Mouse (Mus musculus) liver, embryonic 16.5 days (tissue): ENCODE measurements at regions not wholly inside any gene's neighbourhood (a gene's known extent, or its start where the extent isn't known, plus 50 kb on each side); places are given as distances from the start of the nearest gene placed in this dataset.

Experiments used
- ATAC-seq: fragments of 200-750 bp; cut with Nextera tagmentation; 2 replicates; pipeline ENCODE4 v1.8.0; 2017; ENCODE audit warnings: low read depth, mild to moderate bottlenecking, moderate number of reproducible peaks, moderate library complexity
- H3K27ac ChIP-seq: fragments of 300-500 bp; sonication (generic); 2 replicates; pipeline ENCODE4 v1.5.1; 2014; ENCODE audit warnings: mild to moderate bottlenecking, low read length
- H3K27me3 ChIP-seq: fragments of 300-500 bp; sonication (generic); 2 replicates; pipeline ENCODE4 v1.6.1; 2014; ENCODE audit warnings: low read depth, low read length, mixed read lengths; ENCODE audit not compliant: control insufficient read depth, insufficient read depth
- H3K36me3 ChIP-seq: fragments of 300-500 bp; sonication (generic); 2 replicates; pipeline ENCODE4 v1.6.1; 2014; ENCODE audit warnings: mild to moderate bottlenecking; ENCODE audit not compliant: control insufficient read depth, insufficient read depth
- H3K4me1 ChIP-seq: fragments of 300-500 bp; sonication (generic); 2 replicates; pipeline ENCODE4 v1.6.1; 2014; ENCODE audit warnings: low read depth, low read length, mixed read lengths; ENCODE audit not compliant: control insufficient read depth
- H3K4me2 ChIP-seq: fragments of 300-500 bp; sonication (generic); 2 replicates; pipeline ENCODE4 v1.6.1; 2014; ENCODE audit warnings: low read depth, low read length, mixed read lengths
- H3K4me3 ChIP-seq: fragments of 300-500 bp; sonication (generic); 2 replicates; pipeline ENCODE4 v1.5.1; 2014; ENCODE audit warnings: low read depth, mild to moderate bottlenecking, low read length
- H3K9ac ChIP-seq: fragments of 300-500 bp; sonication (generic); 2 replicates; pipeline ENCODE4 v1.6.1; 2014; ENCODE audit warnings: low read depth, low read length
- H3K9me3 ChIP-seq: fragments of 300-500 bp; sonication (generic); replicated peaks from 2 replicates; pipeline ENCODE4 v1.6.1; 2016; ENCODE audit warnings: low read length; ENCODE audit not compliant: control insufficient read depth
- WGBS: fragments of 180-500 bp; shearing (Covaris S2); extraction: QIAGEN DNeasy Blood & Tissue Kit; methylation state at CpG from one replicate; pipeline ENCODE4 v1.1.7; 2014; ENCODE audit not compliant: insufficient replicate concordance; 5-methylcytosine and 5-hydroxymethylcytosine counted together

DNA sequence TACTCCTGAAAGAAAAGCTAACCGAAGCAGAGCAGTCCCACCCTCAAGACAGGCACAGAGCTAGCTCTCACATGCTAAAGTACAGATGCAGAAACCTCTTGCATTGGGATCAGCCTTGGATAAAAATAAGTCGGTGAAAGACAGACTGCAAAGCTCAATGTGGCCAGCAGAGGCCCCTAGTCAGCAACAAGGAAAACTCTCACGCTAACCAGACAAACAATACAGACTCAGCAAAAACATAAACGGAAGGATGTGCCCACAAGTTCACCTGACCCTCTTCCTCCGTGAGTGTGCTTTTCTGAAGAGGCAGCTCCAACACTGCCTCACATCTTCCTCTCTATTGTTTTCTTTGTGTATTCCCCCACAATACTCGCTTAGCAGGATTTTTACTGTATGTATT is 77.8 kb downstream of the Rpia start:
- Histone ChIP-seq H3K4me3 (peak overlapping the region; percentile 36), H3K27ac (peak overlapping the region; percentile 70), H3K4me1 (peaks cover 11% of the 10 kb centered on the region), H3K9me3 (no peaks in the 10 kb centered on the region), H3K27me3 (no peaks in the 10 kb centered on the region), H3K9ac (peak overlapping the region; percentile 26; the same call in 1 of the 2 replicates), H3K4me2 (peak overlapping the region; percentile 56), H3K36me3 (no peaks in the 10 kb centered on the region)
- peak; percentile 74 for ATAC-seq
- 3% methylated on average over 6 of the region's 6 CpGs for WGBS

DNA sequence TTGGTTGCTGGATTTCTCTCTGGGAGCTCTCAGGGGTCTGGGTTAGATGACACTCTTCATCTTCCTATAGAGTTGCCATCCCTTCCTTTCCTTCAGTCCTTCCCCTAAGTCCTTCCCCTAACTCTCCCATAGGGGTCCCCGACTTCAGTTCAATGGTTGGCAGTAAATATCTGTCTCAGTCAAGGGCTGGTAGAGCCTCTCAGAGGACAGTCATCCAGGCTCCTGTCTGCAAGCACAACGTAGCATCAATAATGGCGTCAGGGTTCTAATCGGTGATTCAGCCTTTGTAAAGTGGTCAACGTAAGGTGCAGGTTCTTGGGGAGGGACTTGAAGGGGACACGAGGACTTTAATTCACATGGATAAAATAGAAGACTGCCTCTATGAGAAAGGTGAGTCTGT is 78.4 kb downstream of the Rpia start:
- Histone ChIP-seq H3K4me3 (no peak overlapping the region), H3K27me3 (no peaks in the 10 kb centered on the region), H3K36me3 (no peaks in the 10 kb centered on the region), H3K27ac (no peak overlapping the region), H3K4me2 (no peak overlapping the region), H3K9ac (no peak overlapping the region), H3K4me1 (peaks cover 14% of the 10 kb centered on the region), H3K9me3 (no peaks in the 10 kb centered on the region)
- 69% methylated on average over 6 of the region's 6 CpGs for WGBS
- ATAC-seq, result no peak

DNA sequence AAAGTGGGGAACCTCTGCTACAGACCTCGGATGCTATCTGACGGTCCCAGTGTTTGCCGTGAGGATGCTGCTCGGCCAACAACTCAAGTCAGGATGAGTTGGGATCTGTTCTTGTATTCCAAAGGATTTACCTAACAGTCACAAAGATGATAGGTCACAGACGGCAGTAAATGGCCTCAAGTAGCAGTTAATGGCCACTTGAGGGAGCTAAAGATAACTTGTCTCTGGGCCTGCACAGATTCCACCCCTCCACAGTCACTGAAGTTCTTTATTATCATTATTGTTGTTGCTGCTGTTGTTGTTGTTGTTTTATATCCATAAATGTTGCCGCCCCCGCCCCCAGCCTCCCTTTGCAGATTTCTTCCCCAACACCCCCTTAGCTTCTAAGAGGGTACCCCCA is 78.9 kb downstream of the Rpia start:
- H3K9me3 ChIP-seq, result no peaks in the 10 kb centered on the region
- no peak overlapping the region for H3K4me3 ChIP-seq
- peaks cover 14% of the 10 kb centered on the region for H3K4me1 ChIP-seq
- no peaks in the 10 kb centered on the region for H3K27me3 ChIP-seq
- no peak overlapping the region for H3K9ac ChIP-seq
- no peak for ATAC-seq
- no peaks in the 10 kb centered on the region for H3K36me3 ChIP-seq
- no peak overlapping the region for H3K27ac ChIP-seq
- H3K4me2 ChIP-seq, result no peak overlapping the region
- WGBS, result 19% methylated on average over 7 of the region's 7 CpGs

DNA sequence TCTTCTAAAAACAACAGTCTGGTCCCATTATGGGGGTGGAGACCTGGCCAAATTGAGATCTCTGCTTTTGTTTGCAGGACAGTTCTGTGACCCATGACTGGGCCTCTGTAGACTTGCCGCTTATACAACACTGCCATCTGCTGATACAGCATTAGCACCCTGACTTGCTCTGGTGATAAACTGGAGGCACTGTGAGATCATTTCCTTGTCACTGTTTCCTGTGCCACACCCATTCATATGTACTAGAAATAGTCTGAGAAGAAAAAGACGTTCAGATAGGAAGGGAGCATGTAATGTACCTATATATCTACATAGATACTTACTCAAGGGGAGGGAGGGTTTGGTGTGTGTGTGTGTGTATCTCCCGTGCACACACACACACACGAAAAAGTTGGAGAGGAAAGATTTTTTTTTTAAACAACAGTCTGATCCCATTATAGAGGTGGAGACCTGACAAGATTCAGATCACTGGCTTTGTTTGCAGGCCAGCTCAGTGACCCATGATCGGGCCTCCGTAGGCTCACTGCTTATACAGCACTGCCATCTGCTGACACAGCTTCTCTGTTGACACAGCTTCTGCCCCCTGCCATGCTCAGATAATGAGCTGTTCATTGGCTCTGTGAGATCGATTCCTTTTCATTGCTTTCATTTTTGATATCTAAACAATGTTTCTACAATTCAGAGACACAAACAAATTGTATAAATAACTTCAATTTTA is 82.5 kb downstream of the Rpia start:
- peaks cover 14% of the 10 kb centered on the region for H3K4me1 ChIP-seq
- no peaks in the 10 kb centered on the region for H3K36me3 ChIP-seq
- peak overlapping the region; percentile 80 for H3K27ac ChIP-seq
- H3K9ac ChIP-seq, result peak overlapping the region; percentile 52
- peak; percentile 89 for ATAC-seq
- H3K9me3 ChIP-seq, result no peaks in the 10 kb centered on the region
- H3K4me3 ChIP-seq, result peak overlapping the region; percentile 36; the same call in 1 of the 2 replicates
- peak overlapping the region; percentile 53 for H3K4me2 ChIP-seq
- 8% methylated on average over 7 of the region's 7 CpGs for WGBS
- no peaks in the 10 kb centered on the region for H3K27me3 ChIP-seq

DNA sequence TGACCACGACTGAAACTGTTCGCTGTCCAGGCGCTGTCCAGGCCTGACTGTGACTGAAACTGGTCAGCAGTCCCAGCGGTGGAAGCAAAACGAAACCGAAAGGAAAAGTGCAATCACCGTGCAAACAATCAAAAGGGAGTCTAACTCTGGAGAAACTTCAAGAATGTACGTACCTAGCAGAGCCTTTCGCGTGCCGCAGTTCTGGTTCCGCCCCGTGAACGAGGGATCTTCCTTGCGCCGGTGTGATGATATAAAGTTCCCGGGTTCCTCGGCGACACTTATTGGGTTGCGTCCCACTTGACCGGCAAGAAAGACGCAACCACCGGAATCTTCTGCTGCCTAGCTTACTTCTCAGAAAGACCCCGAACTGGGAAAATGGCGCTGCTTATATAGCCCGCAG is 96.4 kb downstream of the Rpia start:
- Histone ChIP-seq H3K4me1 (no peaks in the 10 kb centered on the region), H3K9ac (no peak overlapping the region), H3K36me3 (no peaks in the 10 kb centered on the region), H3K27me3 (no peaks in the 10 kb centered on the region), H3K4me2 (no peak overlapping the region), H3K27ac (no peak overlapping the region), H3K4me3 (no peak overlapping the region), H3K9me3 (no peaks in the 10 kb centered on the region)
- WGBS, result 89% methylated on average over 26 of the region's 26 CpGs
- ATAC-seq, result no peak
